Mouse (Mus musculus) kidney, adult 2 months (tissue): ENCODE measurements around the gene Mgst2.

ENCODE experiments used
- CTCF ChIP-seq: fragments of 200-500 bp; conservative IDR thresholded peaks from 2 replicates; pipeline ENCODE4 v1.5.1; 2011; ENCODE audit warnings: low read depth, mild to moderate bottlenecking, control low read depth, low read length, moderate library complexity, mixed read lengths; ENCODE audit not compliant: insufficient read depth, insufficient read length
- POLR2A ChIP-seq: fragments of 200-500 bp; IDR thresholded peaks from one replicate; pipeline ENCODE4 v1.6.1; 2011; ENCODE audit warnings: low read depth, low read length, control low read depth

GRCm38 (mm10) chr3:51700731-51701280, 40.6 kb downstream of the Mgst2 start:
- no peak for TF ChIP-seq CTCF
- no peak for TF ChIP-seq POLR2A
